ENCODE assay signal across 8 mouse cellular contexts in genomic region chr2:167347991-167348375, GRCm38 (mm10). TPM values are rescaled to one million over a fixed set of nuclear protein-coding genes. Genes with fewer than 3 reads are reported as not detected.
DNase-seq lines count a peak whose midpoint lies in the region; ATAC-seq and TF ChIP-seq lines count a peak whose summit lies in the region.

No protein-coding gene starts in this region.

- no peaks in the 10 kb centered on the region for H3K9me3 ChIP-seq in heart, embryonic 10.5 days
- no peaks in the 10 kb centered on the region for H3K9me3 ChIP-seq in midbrain, embryonic 13.5 days

- no peaks in the 10 kb centered on the region for H3K36me3 ChIP-seq in spleen, adult 2 months (ENCODE audit: control insufficient read depth, insufficient read depth, low read length)
- H3K36me3 ChIP-seq in heart, embryonic 10.5 days = 0 out of 2 replicates have a peak, but pooled peaks cover 4% of the 10 kb centered on the region
- H3K36me3 ChIP-seq in midbrain, embryonic 13.5 days = no peaks in the 10 kb centered on the region

- peak overlapping the region; percentile 92; the same call in 1 of the 2 replicates for H3K27ac ChIP-seq in spleen, adult 2 months (ENCODE audit: insufficient read depth, low read length)
- H3K27ac ChIP-seq in heart, embryonic 10.5 days = peak overlapping the region; percentile 97
- no peak overlapping the region for H3K27ac ChIP-seq in midbrain, embryonic 13.5 days

- no peak for TF ChIP-seq POLR2A in spleen, adult 2 months (IDR thresholded peaks at IDR 0.05; ENCODE audit: low read depth, low read length)

- no peak for TF ChIP-seq CTCF in spleen, adult 2 months (IDR thresholded peaks at IDR 0.05; ENCODE audit: extremely low read depth, insufficient read depth, insufficient read length, insufficient replicate concordance)

- H3K4me2 ChIP-seq in midbrain, embryonic 13.5 days (replicated peaks) = peak overlapping the region; percentile 70

- peak overlapping the region; percentile 84 for H3K4me3 ChIP-seq in spleen, adult 2 months (ENCODE audit: extremely low read depth, insufficient read depth, insufficient read length)
- peak overlapping the region; percentile 89 for H3K4me3 ChIP-seq in heart, embryonic 10.5 days
- H3K4me3 ChIP-seq in midbrain, embryonic 13.5 days (replicated peaks) = peak overlapping the region; percentile 76

- peaks cover 24% of the 10 kb centered on the region; the same call in 1 of the 2 replicates for H3K4me1 ChIP-seq in spleen, adult 2 months (ENCODE audit: control insufficient read depth, insufficient read depth, insufficient read length)
- peaks cover 77% of the 10 kb centered on the region for H3K4me1 ChIP-seq in heart, embryonic 10.5 days
- peaks cover 36% of the 10 kb centered on the region for H3K4me1 ChIP-seq in midbrain, embryonic 13.5 days (replicated peaks)

- no peak for DNase-seq in spleen, adult 2 months (ENCODE audit: low read depth in 1 of 2, low spot score in 2 of 2)
- no peak for DNase-seq in spleen, postnatal 14 days (ENCODE audit: low spot score in 2 of 2)
- DNase-seq in cerebellum, adult 9-10 months = peak; percentile 73
- DNase-seq in heart, embryonic 10.5 days (ENCODE audit: low spot score) = peak; percentile 74
- peak; percentile 40 to 56 for DNase-seq in kidney, postnatal 4 days
- no peak for DNase-seq in ovary, postnatal 14 days (ENCODE audit: low spot score)
- DNase-seq in natural killer cell, adult 2 months (ENCODE audit: low spot score in 2 of 2) = no peak

- ATAC-seq in midbrain, embryonic 13.5 days = no peak

- H3K9ac ChIP-seq in midbrain, embryonic 13.5 days (replicated peaks) = peak overlapping the region; percentile 90; the same call in 1 of the 2 replicates

- WGBS in spleen, adult 2 months = 9% methylated on average over 11 of the region's 11 CpGs
- 11% methylated on average over 11 of the region's 11 CpGs for WGBS in heart, embryonic 10.5 days
- WGBS in midbrain, embryonic 13.5 days = 15% methylated on average over 11 of the region's 11 CpGs

- no peaks in the 10 kb centered on the region for H3K27me3 ChIP-seq in spleen, adult 2 months (ENCODE audit: control insufficient read depth, insufficient read depth, low read length)
- peaks cover 17% of the 10 kb centered on the region; the same call in 1 of the 2 replicates for H3K27me3 ChIP-seq in heart, embryonic 10.5 days (ENCODE audit: insufficient read depth, poor library complexity, severe bottlenecking)
- peaks cover 21% of the 10 kb centered on the region for H3K27me3 ChIP-seq in midbrain, embryonic 13.5 days

RNA-seq across cellular contexts. Expression of gene B4galt5, which starts 1.0 kb away (rescaled TPM):
- polyA plus RNA-seq in spleen, adult 2 months (2012; rRNA removed) = 20.5 and 22.6 TPM in 2 replicates
- 11.4 and 13.6 TPM in 2 replicates for polyA plus RNA-seq in heart, embryonic 10.5 days (2016; fragmentation: Nextera tagmentation; extraction: Ambion mirVana)
- 10.6 and 11.2 TPM in 2 replicates for polyA plus RNA-seq in midbrain, embryonic 13.5 days (2015; fragmentation: Nextera tagmentation; extraction: Ambion mirVana)

Comparison
In these comparisons a context has a peak if more than half of its experiments do, and no peak if none do; other contexts are left out.
1. DNase-seq: peak in cerebellum, adult 9-10 months (single experiment), heart, embryonic 10.5 days (single experiment) and kidney, postnatal 4 days (2 of 2); none in spleen, adult 2 months (0 of 2), spleen, postnatal 14 days (0 of 2), ovary, postnatal 14 days (single experiment) and natural killer cell, adult 2 months (0 of 2).
2. Peak in every context shown above with its lines, with median percentiles within 50 percentile points of each other: H3K4me3 ChIP-seq.